19 mouse cellular contexts compared by ENCODE assay signal in the genomic region with DNA sequence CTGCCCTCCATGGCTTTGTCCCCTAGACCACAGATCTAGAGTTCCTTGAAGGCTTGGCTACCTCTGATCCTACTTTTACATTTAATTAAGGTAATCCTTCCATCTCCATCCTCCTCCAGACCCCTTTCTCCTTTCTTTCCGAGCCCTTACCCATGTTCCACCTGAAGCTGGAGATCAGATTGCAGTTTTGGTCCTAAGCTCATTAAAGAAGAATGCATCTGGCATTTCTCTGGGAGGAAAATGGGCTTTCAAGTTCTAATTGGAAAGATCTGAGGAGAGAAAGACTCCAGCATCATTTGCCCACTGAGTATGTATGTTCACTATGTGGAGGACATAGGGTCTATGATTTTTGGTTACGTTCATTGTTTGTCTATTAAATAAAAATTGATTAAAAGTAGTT.
"Had no signal": no experiment of that assay in that cellular context is flagged by ENCODE, and none has a peak within 500 bp of the region (broad histone marks: within the 10 kb centered on the region; RNA-seq: fewer than 3 reads in every experiment).

No protein-coding gene starts in this region.

- H3K27ac ChIP-seq: midbrain, embryonic 10.5 days; midbrain, embryonic 12.5 days; neural tube, embryonic 13.5 days; neural tube, embryonic 15.5 days had no signal

- DNase-seq: lung, adult 18-20 months; lung, embryonic 14.5 days; lung, postnatal 10 days; lung, postnatal 4 days; midbrain, embryonic 14.5 days; retina, postnatal 1 day; right cerebral cortex, adult 18-20 months; right cerebral cortex, postnatal 25 days; right cerebral cortex, postnatal 4 days; spleen, adult 18-20 months; thymus, adult 18-20 months; thymus, postnatal 25 days; thymus, postnatal 4 days had no signal

- H3K4me3 ChIP-seq: midbrain, embryonic 10.5 days; midbrain, embryonic 12.5 days; myocyte; neural tube, embryonic 13.5 days; neural tube, embryonic 15.5 days had no signal

- ATAC-seq: midbrain, embryonic 16.5 days had no signal

- H3K4me2 ChIP-seq: lung, embryonic 14.5 days; midbrain, embryonic 12.5 days; neural tube, embryonic 13.5 days; neural tube, embryonic 15.5 days had no signal

- H3K36me3 ChIP-seq: midbrain, embryonic 10.5 days; midbrain, embryonic 12.5 days; neural tube, embryonic 13.5 days; neural tube, embryonic 15.5 days had no signal

- H3K9ac ChIP-seq: lung, embryonic 14.5 days; midbrain, embryonic 12.5 days; neural tube, embryonic 13.5 days; neural tube, embryonic 15.5 days had no signal

- H3K9me3 ChIP-seq: midbrain, embryonic 10.5 days; midbrain, embryonic 12.5 days; neural tube, embryonic 13.5 days; neural tube, embryonic 15.5 days had no signal

- H3K27me3 ChIP-seq: midbrain, embryonic 12.5 days; neural tube, embryonic 15.5 days had no signal
